Mouse (Mus musculus): ENCODE measurements around the gene Myo1d.

GRCm38 (mm10) chr11:80602041-80602458, 177.8 kb downstream of the Myo1d start:
- TF ChIP-seq POLR2A (IDR thresholded peaks at IDR 0.05; ENCODE audit: insufficient read depth, low read depth, low read length) (no peak), CTCF (IDR thresholded peaks at IDR 0.05; ENCODE audit: insufficient read depth, low read depth, low read length) (no peak)
